In the genomic region with DNA sequence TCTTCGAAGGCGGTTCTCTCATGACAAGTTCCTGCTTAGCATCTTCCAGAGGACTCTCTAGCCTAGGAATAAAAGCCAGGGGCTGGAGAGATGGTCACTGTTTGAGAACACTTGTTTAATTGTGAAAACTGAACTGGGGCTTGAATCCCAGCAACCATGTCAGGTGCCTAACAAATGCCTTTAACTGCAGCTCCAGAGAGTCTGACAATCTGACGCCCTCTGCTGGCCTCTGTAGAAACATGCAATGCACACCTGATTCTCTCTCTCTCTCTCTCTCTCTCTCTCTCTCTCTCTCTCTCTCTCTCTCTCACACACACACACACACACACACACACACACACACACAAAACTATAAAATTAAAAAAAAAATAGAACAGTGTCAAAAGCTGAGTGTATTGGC, we compare ENCODE assay signal across 16 mouse cellular contexts. TPM values are rescaled to one million over a fixed set of nuclear protein-coding genes. Genes with fewer than 3 reads are reported as not detected.
DNase-seq lines count a peak whose midpoint lies in the region; ATAC-seq and TF ChIP-seq lines count a peak whose summit lies in the region.
"Had no signal": no experiment of that assay in that cellular context is flagged by ENCODE, and none has a peak within 500 bp of the region (broad histone marks: within the 10 kb centered on the region; RNA-seq: fewer than 3 reads in every experiment).

No protein-coding gene starts in this region.

- TF ChIP-seq CTCF in lung, embryonic 14.5 days (IDR thresholded peaks at IDR 0.05; ENCODE audit: low read depth): peak; percentile 23; the same call in 1 of the 2 replicates

- H3K9ac ChIP-seq in lung, embryonic 14.5 days: no peak overlapping the region
- H3K9ac ChIP-seq: embryonic facial prominence, embryonic 15.5 days; heart, embryonic 13.5 days; hindbrain, embryonic 14.5 days; neural tube, embryonic 12.5 days had no signal

- no peak overlapping the region for H3K4me2 ChIP-seq in lung, embryonic 14.5 days
- H3K4me2 ChIP-seq: embryonic facial prominence, embryonic 15.5 days; heart, embryonic 13.5 days; hindbrain, embryonic 14.5 days; neural tube, embryonic 12.5 days had no signal

- H3K9me3 ChIP-seq in lung, embryonic 14.5 days (ENCODE audit: low read depth, low read length): no peaks in the 10 kb centered on the region
- H3K9me3 ChIP-seq: embryonic facial prominence, embryonic 15.5 days; neural tube, embryonic 12.5 days had no signal

- no peaks in the 10 kb centered on the region for H3K27me3 ChIP-seq in lung, embryonic 14.5 days (ENCODE audit: insufficient read depth, low read length)
- H3K27me3 ChIP-seq: embryonic facial prominence, embryonic 15.5 days; heart, embryonic 13.5 days; neural tube, embryonic 12.5 days had no signal

- ATAC-seq in lung, embryonic 14.5 days (ENCODE audit: insufficient read depth): no peak

- H3K4me1 ChIP-seq in lung, embryonic 14.5 days (ENCODE audit: insufficient read depth): no peaks in the 10 kb centered on the region
- H3K4me1 ChIP-seq: embryonic facial prominence, embryonic 15.5 days; heart, embryonic 13.5 days; neural tube, embryonic 12.5 days had no signal

- DNase-seq in embryo, embryonic 11 days: peak; percentile 34
- DNase-seq in embryo, embryonic 9.5 days (ENCODE audit: extremely low spot score): no peak
- DNase-seq in lung, embryonic 14.5 days: no peak
- no peak for DNase-seq in lung, postnatal 14 days
- DNase-seq in NIH3T3 (ENCODE audit: low read depth): peak; percentile 29
- peak; percentile 43 for DNase-seq in naive thymus-derived CD4-positive, alpha-beta T cell, adult 2 months (ENCODE audit: low read depth)
- DNase-seq in natural killer cell, adult 2 months (ENCODE audit: low spot score in 2 of 2): no peak
- DNase-seq in urinary bladder, adult 2 months (ENCODE audit: low spot score): no peak
- DNase-seq: adrenal gland, adult 8-10 months; cerebellum, adult 2 months; right cerebral cortex, postnatal 4 days; thymus, adult 2 months had no signal

- H3K27ac ChIP-seq in lung, embryonic 14.5 days (ENCODE audit: low read depth): no peak overlapping the region
- H3K27ac ChIP-seq: embryonic facial prominence, embryonic 15.5 days; heart, embryonic 13.5 days; hindbrain, embryonic 14.5 days; neural tube, embryonic 12.5 days had no signal

- H3K4me3 ChIP-seq in lung, embryonic 14.5 days (ENCODE audit: low read depth, low read length): no peak overlapping the region
- H3K4me3 ChIP-seq: embryonic facial prominence, embryonic 15.5 days; heart, embryonic 13.5 days; neural tube, embryonic 12.5 days had no signal

- H3K36me3 ChIP-seq in lung, embryonic 14.5 days (ENCODE audit: insufficient read depth): no peaks in the 10 kb centered on the region
- H3K36me3 ChIP-seq: embryonic facial prominence, embryonic 15.5 days; heart, embryonic 13.5 days; neural tube, embryonic 12.5 days had no signal

- WGBS in lung, embryonic 14.5 days: 76% methylated on average over 3 of the region's 3 CpGs

RNA-seq across cellular contexts. Expression of a gene that starts 16.2 kb away (rescaled TPM):
- not detected in 2 replicates for polyA plus RNA-seq in lung, embryonic 14.5 days (2014; fragmentation: Nextera tagmentation; extraction: Ambion mirVana)
- 0.04 and 0.09 TPM in 2 replicates for polyA plus RNA-seq in urinary bladder, adult 2 months (2012; rRNA removed)
- polyA plus RNA-seq: hindbrain, embryonic 14.5 days had no signal

RNA-seq across cellular contexts. Expression of a gene that starts 19.5 kb away (rescaled TPM):
- 57.5 and 64.5 TPM in 2 replicates for polyA plus RNA-seq in lung, embryonic 14.5 days (2014; fragmentation: Nextera tagmentation; extraction: Ambion mirVana)
- 79.7 and 98.3 TPM in 2 replicates for polyA plus RNA-seq in urinary bladder, adult 2 months (2012; rRNA removed)

Comparison
In these comparisons a context has a peak if more than half of its experiments do, and no peak if none do; other contexts are left out.
1. DNase-seq: peak in embryo, embryonic 11 days (single experiment), NIH3T3 (single experiment) and naive thymus-derived CD4-positive, alpha-beta T cell, adult 2 months (single experiment); none in embryo, embryonic 9.5 days (single experiment), lung, embryonic 14.5 days (single experiment), lung, postnatal 14 days (single experiment), natural killer cell, adult 2 months (0 of 2) and urinary bladder, adult 2 months (single experiment).